Mouse (Mus musculus) WW6 (cell line): Measurements from ENCODE around the gene H2afy.
A peak's percentile ranks its signal among the peaks of the same experiment; 100 is the strongest.

Experiments
- DNase-seq: peaks from one replicate; pipeline ENCODE4 v3.0.0-alpha.2; 2013; ENCODE audit warnings: low read depth, low spot score

The H2afy gene

DNA sequence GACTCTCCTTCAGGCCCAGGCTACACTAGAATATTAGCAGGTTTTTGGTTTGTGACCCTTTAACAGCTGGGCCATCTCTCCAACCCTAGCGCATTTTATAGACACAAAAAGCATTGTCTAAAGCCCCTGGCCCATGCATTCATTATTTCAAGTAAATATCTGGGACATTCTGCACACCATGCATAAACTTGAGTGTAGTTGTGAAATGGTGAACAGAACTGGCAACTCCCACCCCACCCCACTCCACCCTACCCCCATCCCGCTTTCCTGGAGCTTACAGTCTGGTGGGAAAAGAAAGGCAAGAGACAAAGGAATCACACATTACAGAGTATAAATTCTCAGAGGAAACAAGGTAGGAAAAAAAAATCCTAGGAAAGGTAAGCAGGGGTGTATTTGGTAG is at the start of gene H2afy:
Gene H2afy, minus strand, starts transcription at position 162 of the 400 bp plus-strand sequence.
- no peak for DNase-seq

DNA sequence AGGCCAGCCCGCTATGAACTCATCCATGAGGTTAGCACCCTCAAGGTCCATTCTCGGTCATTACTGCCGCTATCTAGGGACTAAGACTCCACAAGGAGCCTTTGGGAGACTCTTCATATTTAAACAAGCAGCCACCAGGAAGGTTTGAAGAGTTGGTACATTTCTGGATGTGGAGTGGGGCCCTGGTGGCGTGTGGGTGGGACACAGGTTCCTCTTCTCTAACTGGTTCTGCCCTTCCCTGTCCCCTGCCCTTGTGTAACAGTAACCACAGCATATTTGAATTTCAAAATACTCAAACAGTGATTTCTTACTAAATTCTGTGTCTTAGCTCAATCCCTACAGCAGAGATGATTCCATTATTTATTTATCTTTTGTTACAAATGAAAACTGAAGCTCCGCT is 47.5 kb upstream of the H2afy start:
- DNase-seq, result no peak

GRCm38 (mm10) chr13:56181424-56181823 is 45.3 kb upstream of the H2afy start:
- no peak for DNase-seq

GRCm38 (mm10) chr13:56178416-56179035 is 42.4 kb upstream of the H2afy start, which contains the start of gene Tifab:
TSS of gene Tifab (minus strand) at chr13:56178885.
- DNase-seq, result no peak

GRCm38 (mm10) chr13:56176310-56176709 is 40.1 kb upstream of the H2afy start:
- DNase-seq, result no peak

DNA sequence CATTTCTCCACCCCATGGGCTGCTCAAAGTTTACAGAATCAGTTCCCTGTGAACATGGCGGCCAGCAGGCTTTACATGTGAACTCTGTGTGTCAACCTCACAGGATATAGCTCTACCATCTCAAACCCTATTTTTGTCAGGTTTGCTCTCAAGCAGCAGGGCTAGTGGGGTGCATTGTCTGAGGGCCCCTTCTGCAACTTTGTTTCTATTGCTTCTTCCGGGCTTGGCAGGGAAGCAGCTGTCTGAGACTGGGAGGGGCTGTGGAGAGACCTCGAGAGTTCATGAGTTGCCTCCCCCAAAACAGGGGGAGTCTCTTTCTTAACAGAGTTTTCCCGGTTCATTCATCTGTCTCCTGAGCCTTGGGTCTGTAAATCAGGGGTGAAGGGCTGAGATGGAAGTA is 39.7 kb upstream of the H2afy start:
- no peak for DNase-seq

- DNase-seq, result no peak
These were observed 36.9 kb upstream of the H2afy start for GRCm38 (mm10) chr13:56172901-56173545.

GRCm38 (mm10) chr13:56172106-56172505 is 35.9 kb upstream of the H2afy start:
- DNase-seq, result no peak

DNA sequence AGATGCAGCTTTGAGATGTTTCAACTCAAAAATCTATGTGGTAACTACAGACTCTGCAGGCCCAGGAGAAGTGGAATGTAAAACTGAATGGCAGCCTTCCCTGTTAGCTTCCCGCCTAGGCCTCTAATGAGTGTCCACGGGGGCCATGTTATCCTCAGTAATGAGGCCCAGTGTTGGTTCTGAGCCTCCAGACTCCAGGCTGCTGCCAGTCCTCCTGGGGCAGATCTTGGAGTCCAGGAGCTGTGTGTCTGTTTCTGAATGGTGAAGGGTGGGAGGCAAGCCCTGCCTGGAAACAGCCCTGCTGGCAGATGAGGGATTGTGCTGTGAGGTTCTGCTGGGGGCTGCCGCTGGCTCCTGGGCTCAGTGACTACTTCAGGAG is 32.2 kb upstream of the H2afy start:
- DNase-seq, result no peak

DNA sequence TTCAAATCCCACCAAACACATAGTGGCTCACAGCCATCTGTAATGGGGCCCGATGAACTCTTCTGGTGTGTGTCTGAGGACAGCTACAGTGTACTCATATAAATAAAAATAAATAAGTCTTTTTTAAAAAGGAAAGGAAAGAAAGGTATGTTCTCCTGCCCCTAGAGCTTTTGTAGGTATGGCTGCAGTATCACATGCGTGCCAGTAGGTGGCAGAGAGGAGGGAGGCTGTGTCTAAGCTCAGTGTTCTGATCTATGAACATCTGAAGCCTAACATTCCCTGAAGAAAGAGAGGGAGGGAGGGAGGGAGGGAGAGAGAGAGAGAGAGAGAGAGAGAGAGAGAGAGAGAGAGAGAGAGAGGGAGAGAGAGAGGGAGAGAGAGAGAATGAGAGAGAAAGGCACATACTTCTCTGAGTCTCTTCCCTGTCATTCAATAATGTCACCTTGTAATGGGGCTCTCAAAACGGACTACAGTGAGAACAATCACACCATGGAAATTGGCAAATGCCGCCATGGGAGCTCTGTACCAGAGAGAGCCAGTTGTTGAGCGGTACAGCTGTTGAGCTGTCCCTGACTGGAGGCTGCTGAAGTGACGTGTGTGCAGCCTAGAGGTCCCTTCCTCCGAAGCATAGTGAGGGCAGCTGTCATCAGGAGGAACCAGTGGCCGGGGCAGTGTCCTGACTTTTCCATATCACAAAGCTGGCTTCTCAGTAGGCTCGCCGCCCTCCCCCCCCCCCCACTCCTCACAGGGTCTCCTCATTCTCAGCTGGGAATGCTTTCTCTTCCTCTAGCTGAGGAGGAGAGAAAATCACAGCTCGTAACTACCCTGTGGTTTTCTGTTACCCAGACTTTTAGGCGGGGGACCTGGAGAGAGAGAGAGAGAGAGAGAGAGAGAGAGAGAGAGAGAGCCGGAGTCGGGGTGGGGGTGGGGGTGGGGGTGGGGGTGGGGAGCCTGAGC is 31.6 kb upstream of the H2afy start:
- DNase-seq, result no peak

DNA sequence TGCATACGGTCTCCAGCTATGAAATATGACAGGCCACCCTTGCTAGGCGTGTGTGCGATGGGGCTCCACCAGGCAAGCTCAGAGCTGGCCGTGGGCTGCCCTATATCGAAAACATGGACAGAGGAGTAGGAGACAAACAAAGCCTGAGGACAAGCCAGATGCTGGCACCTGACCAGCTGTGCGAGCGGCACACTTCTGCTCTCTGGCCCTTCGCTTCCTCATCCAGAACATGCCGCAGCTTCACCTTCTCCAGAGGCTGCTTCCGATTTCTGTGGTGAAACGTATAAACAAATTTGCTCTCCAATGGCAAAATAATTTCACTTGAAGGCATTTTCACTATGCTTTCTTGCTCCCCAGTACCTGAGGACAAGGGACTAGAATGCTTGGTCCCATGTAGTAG is 29.4 kb upstream of the H2afy start:
- no peak for DNase-seq

DNA sequence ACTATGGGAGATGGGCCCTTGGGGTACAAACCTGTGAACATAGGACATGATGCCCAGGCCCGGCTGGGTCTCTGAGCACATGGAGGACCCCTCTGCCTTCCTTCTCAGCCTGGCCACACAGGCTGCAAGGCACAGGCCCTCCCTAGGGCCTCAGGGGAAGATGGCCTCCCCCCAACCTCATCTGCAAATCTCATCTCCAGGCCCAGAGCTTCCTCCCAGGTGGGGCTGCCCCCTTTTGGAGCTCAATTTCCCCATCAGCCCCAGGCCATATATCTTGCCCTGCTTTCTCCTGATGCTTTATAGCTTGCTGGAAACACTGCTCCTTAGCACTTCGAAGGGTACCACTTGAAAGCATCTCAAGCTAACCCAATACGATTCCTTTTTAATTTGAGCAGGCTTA is 28.2 kb upstream of the H2afy start:
- DNase-seq, result no peak

DNA sequence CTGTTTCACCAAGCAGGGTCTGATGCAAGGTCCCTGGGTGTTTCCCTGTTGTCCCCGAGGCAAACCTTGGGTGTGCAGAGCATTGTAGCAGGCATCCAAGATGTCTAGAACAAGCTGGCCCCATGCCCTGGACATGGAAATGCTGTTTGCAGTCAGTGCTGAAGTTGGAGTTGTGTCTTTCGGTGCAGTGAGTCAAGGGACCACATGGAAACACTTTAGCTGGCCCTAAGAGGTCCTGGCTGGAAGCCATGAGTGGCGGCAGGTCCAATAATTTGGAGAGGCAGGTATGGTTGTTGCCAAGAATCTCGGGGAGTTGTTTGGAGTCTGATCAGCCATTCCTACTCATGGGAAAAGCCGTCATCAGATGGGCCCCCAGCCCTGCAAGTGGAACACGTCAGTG is 27.6 kb upstream of the H2afy start:
- no peak for DNase-seq

DNA sequence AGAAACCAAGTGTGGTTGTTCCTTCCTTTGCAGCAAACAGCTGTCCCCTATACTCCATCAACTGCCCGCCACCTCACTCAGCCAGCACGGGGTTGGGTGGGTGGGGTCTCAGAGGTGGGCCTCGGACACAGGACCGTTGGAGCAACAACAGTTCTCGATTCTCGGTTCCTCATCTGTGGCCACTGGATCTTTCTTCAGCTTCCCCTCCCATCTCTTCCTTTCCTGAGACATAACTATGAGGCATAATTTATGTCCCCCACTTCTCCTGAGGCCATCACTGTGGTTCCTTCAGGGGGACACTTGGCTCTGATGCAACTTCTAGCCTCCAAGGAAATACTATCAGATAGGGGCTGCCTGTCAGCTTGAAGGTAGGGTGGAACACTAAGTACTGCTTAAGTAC is 26.7 kb upstream of the H2afy start:
- DNase-seq, result no peak

DNA sequence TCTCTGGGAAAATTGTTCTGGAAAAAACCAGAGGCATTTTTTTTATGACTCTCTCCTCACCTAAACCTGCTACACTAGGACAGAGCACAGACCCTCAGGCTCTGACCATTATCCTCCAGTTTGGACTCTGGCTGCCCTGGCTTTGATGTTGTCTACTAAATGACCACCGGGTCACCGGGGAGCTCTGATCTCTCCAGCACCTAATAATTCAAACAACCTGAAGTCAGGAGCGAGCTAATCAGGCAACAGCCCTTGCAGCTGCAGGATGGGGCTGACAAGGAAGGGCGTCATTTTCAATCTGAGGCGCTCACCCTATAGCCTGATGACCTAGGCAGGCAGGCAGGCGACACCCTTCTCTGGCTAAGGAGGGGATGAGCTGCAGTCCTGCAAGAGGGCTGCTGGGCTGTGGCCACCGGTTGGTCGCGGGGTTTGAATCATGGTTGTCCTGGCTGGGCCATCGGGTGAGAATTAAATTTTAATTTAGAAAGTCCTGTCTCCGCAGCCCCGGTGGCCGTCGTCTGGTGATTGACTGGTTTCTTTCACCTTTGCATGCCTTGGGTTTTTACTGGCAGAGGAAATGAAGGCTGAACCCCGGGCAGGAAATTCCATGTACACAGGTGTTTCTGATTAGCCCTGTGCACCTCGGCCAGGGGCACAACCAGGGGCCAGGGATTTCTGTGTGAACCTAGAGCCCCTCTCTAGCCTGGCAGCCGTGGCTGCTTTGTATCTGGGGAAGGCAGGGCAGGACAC is 23.6 kb upstream of the H2afy start:
- DNase-seq, result no peak

GRCm38 (mm10) chr13:56159016-56159601 is 22.9 kb upstream of the H2afy start:
- no peak for DNase-seq

DNA sequence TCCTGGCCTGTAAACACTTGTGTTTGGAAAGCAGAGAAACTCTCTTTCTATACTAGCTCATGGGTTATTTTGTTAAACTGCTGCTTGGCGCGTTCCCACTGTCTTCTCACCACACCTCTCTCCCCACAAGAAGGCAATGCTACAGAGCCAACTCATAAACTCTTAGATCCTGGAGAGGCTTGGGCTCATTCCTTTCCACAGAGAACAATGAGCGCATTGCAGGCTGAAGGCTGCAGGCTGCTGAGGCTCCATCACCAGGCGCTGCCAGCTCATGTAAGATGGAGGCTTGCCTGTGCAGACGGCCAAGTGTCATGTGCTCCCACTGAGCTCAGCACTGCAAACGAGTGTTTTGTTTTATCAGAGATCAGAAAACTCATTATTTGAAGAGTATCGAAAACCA is 19.5 kb upstream of the H2afy start:
- DNase-seq, result no peak

DNA sequence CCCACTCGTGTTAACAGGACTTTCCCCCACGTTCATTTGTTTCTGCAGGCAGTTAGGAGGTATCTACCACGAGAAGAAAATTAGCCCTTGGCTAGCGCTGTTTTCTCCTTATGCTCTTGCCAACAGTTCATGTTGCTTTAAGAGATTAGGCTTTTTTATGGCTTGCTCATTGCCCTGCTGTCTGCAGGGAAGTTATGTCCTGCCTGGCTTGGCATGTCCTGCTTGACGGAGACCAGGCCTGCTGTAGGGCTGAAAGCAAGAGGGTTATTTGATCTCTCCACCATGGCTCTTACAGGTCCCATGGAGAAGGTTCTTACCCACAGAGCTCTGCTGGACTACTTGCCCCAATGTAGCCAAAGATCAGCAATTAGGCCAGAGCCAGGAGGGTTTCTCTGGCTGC is 18.9 kb upstream of the H2afy start:
- no peak for DNase-seq

GRCm38 (mm10) chr13:56152773-56153460 is 16.8 kb upstream of the H2afy start:
- DNase-seq, result no peak

GRCm38 (mm10) chr13:56151404-56152226 is 15.5 kb upstream of the H2afy start:
- peak; percentile 60 for DNase-seq
